Mouse (Mus musculus) lung, embryonic 15.5 days (tissue): ENCODE results near the gene Lcor. TPM values are rescaled to one million over a fixed set of nuclear protein-coding genes. Genes with fewer than 3 reads are reported as not detected.

Source experiments
- ATAC-seq: fragments of 200-750 bp; cut with Nextera tagmentation; 2 replicates; pipeline ENCODE4 v1.8.0; 2017; ENCODE audit warnings: moderate number of reproducible peaks, borderline replicate concordance; ENCODE audit not compliant: low FRiP score, low TSS enrichment; ENCODE audit errors: extremely low read depth
- H3K27ac ChIP-seq: fragments of 300-500 bp; sonication (generic); 2 replicates; pipeline ENCODE4 v1.5.1; 2015; ENCODE audit warnings: moderate library complexity, mild to moderate bottlenecking, inconsistent platforms
- H3K27me3 ChIP-seq: fragments of 300-500 bp; sonication (generic); 2 replicates; pipeline ENCODE4 v1.6.1; 2015; ENCODE audit warnings: inconsistent platforms
- H3K36me3 ChIP-seq: fragments of 300-500 bp; sonication (generic); 2 replicates; pipeline ENCODE4 v1.6.1; 2015; ENCODE audit warnings: inconsistent platforms
- H3K4me1 ChIP-seq: fragments of 300-500 bp; sonication (generic); 2 replicates; pipeline ENCODE4 v1.6.1; 2015; ENCODE audit warnings: inconsistent platforms
- H3K4me2 ChIP-seq: fragments of 300-500 bp; sonication (generic); 2 replicates; pipeline ENCODE4 v1.6.1; 2015; ENCODE audit warnings: inconsistent platforms, mild to moderate bottlenecking, moderate library complexity
- H3K4me3 ChIP-seq: fragments of 300-500 bp; sonication (generic); 2 replicates; pipeline ENCODE4 v1.5.1; 2015; ENCODE audit warnings: mild to moderate bottlenecking, inconsistent platforms
- H3K9ac ChIP-seq: fragments of 300-500 bp; sonication (generic); 2 replicates; pipeline ENCODE4 v1.6.1; 2015; ENCODE audit warnings: inconsistent platforms
- H3K9me3 ChIP-seq: fragments of 300-500 bp; sonication (generic); 2 replicates; pipeline ENCODE4 v1.6.1; 2016; ENCODE audit warnings: inconsistent platforms
- WGBS: fragments of 180-500 bp; shearing (Covaris S2); methylation state at CpG from one replicate; pipeline ENCODE4 v1.1.7; 2015; 5-methylcytosine and 5-hydroxymethylcytosine counted together
- polyA plus RNA-seq: library from polyadenylated mRNA; unstranded; fragments of >200 nt; fragmentation: Nextera tagmentation; extraction: Ambion mirVana; gene quantifications from 2 replicates; pipeline ENCODE4 v1.2.1, GENCODE M21; 2015

Gene Lcor
- polyA plus RNA-seq, 1 experiment from 2014 or later = 12.5 TPM

- Histone ChIP-seq H3K9me3 (no peaks in the 10 kb centered on the region), H3K4me1 (no peaks in the 10 kb centered on the region), H3K36me3 (no peaks in the 10 kb centered on the region), H3K9ac (no peak overlapping the region), H3K27me3 (no peaks in the 10 kb centered on the region), H3K4me3 (no peak overlapping the region), H3K4me2 (no peak overlapping the region), H3K27ac (no peak overlapping the region)
- 71% methylated on average over 2 of the region's 2 CpGs for WGBS
- ATAC-seq = no peak
Measured at GRCm38 (mm10) chr19:41447760-41448159, 34.7 kb upstream of the Lcor start.

DNA sequence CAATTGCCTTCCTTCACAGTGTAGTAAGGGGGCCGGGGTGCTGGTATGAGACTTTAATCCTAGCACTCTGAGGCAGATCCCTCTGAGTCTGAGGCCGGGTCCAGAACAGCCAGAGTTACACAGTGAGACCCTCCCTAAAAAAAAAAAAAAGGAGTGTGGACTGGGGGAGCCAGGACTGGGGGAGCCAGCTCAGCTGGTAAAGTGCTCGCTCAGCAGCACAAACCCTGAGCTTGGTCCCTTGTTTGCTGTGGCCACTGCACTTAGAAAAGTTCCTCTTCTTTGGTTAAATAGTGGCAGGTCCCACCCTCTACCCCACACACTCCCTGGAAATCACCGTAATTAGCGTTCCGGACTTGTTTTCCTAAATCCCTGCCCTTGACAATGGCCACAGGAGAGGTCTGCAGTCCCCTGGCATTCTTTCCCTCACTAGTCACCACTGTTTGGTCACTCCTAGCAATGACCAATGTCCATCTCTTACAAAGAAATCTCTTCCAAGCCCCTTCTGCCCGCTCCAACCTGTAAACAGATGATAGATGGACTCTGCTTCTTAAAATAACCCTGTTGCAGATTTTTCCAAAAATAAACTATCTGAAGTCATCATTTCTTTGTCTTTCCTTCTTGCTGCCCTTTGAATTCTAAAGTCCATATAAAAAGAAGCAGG, 32.9 kb upstream of the Lcor start:
- ATAC-seq = no peak
- no peaks in the 10 kb centered on the region for H3K4me1 ChIP-seq
- H3K27me3 ChIP-seq = no peaks in the 10 kb centered on the region
- no peak overlapping the region for H3K4me3 ChIP-seq
- H3K9me3 ChIP-seq = no peaks in the 10 kb centered on the region
- 58% methylated on average over 7 of the region's 7 CpGs for WGBS
- no peaks in the 10 kb centered on the region for H3K36me3 ChIP-seq
- no peak overlapping the region for H3K9ac ChIP-seq
- no peak overlapping the region for H3K4me2 ChIP-seq
- H3K27ac ChIP-seq = no peak overlapping the region

GRCm38 (mm10) chr19:41452166-41452565, 30.3 kb upstream of the Lcor start:
- WGBS = 13% methylated on average over 3 of the region's 3 CpGs

DNA sequence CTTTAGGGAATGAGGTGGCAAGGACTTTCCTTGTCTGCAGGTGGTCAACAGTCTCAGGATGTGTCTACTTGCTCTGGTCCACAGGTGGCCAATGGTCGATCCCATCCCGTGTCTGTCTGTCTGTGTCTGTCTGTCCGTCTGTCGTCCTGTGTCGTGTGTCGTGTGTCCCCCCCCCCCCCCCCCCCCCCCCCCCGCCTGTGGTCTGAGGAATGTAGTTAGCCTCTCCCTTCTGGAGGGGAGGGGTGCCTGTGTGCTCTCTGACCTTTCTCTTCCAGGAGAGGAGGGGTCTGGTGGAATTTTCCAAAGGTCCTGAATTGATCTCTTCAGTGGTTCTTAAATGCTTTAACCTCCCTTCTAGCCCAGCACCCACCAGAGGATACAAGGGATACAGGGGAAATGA, 27.8 kb upstream of the Lcor start:
- H3K27ac ChIP-seq = no peak overlapping the region
- no peak for ATAC-seq
- WGBS = 65% methylated on average over 6 of the region's 7 CpGs
- no peaks in the 10 kb centered on the region for H3K4me1 ChIP-seq
- H3K36me3 ChIP-seq = no peaks in the 10 kb centered on the region
- no peak overlapping the region for H3K9ac ChIP-seq
- H3K4me3 ChIP-seq = no peak overlapping the region
- no peak overlapping the region for H3K4me2 ChIP-seq
- H3K27me3 ChIP-seq = no peaks in the 10 kb centered on the region
- no peaks in the 10 kb centered on the region for H3K9me3 ChIP-seq

More at GRCm38 (mm10) chr19:41452166-41452565, 30.3 kb upstream of the Lcor start:
- Histone ChIP-seq H3K4me3 (no peak overlapping the region), H3K9me3 (no peaks in the 10 kb centered on the region), H3K4me1 (no peaks in the 10 kb centered on the region), H3K27me3 (no peaks in the 10 kb centered on the region), H3K36me3 (no peaks in the 10 kb centered on the region), H3K27ac (no peak overlapping the region), H3K4me2 (no peak overlapping the region), H3K9ac (no peak overlapping the region)
- no peak for ATAC-seq

- Histone ChIP-seq H3K36me3 (no peaks in the 10 kb centered on the region), H3K4me2 (no peak overlapping the region), H3K4me1 (no peaks in the 10 kb centered on the region), H3K9ac (no peak overlapping the region), H3K4me3 (no peak overlapping the region), H3K9me3 (no peaks in the 10 kb centered on the region), H3K27ac (no peak overlapping the region), H3K27me3 (no peaks in the 10 kb centered on the region)
- ATAC-seq = no peak
- WGBS = 49% methylated on average over 6 of the region's 6 CpGs
Measured at GRCm38 (mm10) chr19:41455091-41455626, 27.3 kb upstream of the Lcor start.

DNA sequence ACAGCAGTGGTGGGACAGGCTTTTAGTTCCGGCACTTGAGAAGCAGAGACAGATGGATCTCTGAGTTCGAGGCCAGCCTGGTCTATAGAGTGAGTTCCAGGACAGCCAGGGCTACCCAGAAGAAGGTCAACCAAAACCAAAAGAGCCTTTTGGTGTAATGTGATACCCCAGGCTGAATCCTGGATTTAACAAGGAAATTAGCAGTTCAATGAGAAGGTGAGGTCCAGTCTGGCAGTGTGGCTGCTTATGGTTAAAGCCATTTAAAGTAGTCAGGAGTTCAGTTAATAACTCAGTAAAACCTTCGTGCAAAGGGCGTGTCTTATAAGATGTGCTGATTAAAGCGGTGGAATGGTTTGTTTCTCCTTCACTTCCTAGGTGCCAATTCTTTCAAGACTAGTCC, 25.3 kb upstream of the Lcor start:
- H3K27ac ChIP-seq = no peak overlapping the region
- no peaks in the 10 kb centered on the region for H3K4me1 ChIP-seq
- H3K4me2 ChIP-seq = no peak overlapping the region
- H3K9me3 ChIP-seq = no peaks in the 10 kb centered on the region
- H3K27me3 ChIP-seq = no peaks in the 10 kb centered on the region
- no peaks in the 10 kb centered on the region for H3K36me3 ChIP-seq
- no peak overlapping the region for H3K9ac ChIP-seq
- 78% methylated on average over 5 of the region's 5 CpGs for WGBS
- no peak overlapping the region for H3K4me3 ChIP-seq
- ATAC-seq = no peak

- WGBS = 72% methylated on average over 9 of the region's 9 CpGs
Measured at GRCm38 (mm10) chr19:41462166-41462735, 20.2 kb upstream of the Lcor start.

DNA sequence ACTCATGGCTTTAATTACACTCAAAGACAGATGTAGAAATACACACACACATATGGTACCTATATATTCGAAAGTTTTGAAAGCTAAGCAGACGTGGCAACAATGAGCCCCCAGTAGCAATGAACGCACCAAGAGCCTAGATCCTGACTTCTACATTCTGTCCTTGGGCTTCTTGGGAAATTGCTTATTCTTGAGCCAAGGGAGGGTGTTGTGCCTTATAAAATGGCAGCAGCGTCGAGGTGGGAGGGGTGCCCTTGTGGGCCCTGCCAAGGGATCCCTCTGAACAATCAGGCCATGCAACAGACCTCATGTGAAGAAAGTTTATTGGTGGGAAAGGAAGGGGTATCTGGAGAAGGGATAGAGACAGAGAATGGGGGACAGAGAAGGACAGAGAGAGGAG, 18.6 kb upstream of the Lcor start:
- WGBS = 85% methylated on average over 5 of the region's 5 CpGs

More at GRCm38 (mm10) chr19:41462166-41462735, 20.2 kb upstream of the Lcor start:
- Histone ChIP-seq H3K27me3 (no peaks in the 10 kb centered on the region), H3K9me3 (no peaks in the 10 kb centered on the region), H3K4me3 (no peak overlapping the region), H3K9ac (no peak overlapping the region), H3K4me2 (no peak overlapping the region), H3K36me3 (no peaks in the 10 kb centered on the region), H3K4me1 (no peaks in the 10 kb centered on the region), H3K27ac (no peak overlapping the region)
- ATAC-seq = no peak

GRCm38 (mm10) chr19:41466475-41466874, 16.0 kb upstream of the Lcor start:
- Histone ChIP-seq H3K27me3 (no peaks in the 10 kb centered on the region), H3K4me2 (no peak overlapping the region), H3K4me1 (no peaks in the 10 kb centered on the region), H3K9me3 (no peaks in the 10 kb centered on the region), H3K9ac (no peak overlapping the region), H3K27ac (no peak overlapping the region), H3K4me3 (no peak overlapping the region), H3K36me3 (no peaks in the 10 kb centered on the region)
- 93% methylated on average over 3 of the region's 3 CpGs for WGBS
- ATAC-seq = no peak

More for the DNA sequence above, 18.6 kb upstream of the Lcor start:
- H3K27me3 ChIP-seq = no peaks in the 10 kb centered on the region
- no peaks in the 10 kb centered on the region for H3K9me3 ChIP-seq
- H3K9ac ChIP-seq = no peak overlapping the region
- H3K4me2 ChIP-seq = no peak overlapping the region
- H3K27ac ChIP-seq = no peak overlapping the region
- no peak overlapping the region for H3K4me3 ChIP-seq
- no peaks in the 10 kb centered on the region for H3K36me3 ChIP-seq
- H3K4me1 ChIP-seq = no peaks in the 10 kb centered on the region
- no peak for ATAC-seq

DNA sequence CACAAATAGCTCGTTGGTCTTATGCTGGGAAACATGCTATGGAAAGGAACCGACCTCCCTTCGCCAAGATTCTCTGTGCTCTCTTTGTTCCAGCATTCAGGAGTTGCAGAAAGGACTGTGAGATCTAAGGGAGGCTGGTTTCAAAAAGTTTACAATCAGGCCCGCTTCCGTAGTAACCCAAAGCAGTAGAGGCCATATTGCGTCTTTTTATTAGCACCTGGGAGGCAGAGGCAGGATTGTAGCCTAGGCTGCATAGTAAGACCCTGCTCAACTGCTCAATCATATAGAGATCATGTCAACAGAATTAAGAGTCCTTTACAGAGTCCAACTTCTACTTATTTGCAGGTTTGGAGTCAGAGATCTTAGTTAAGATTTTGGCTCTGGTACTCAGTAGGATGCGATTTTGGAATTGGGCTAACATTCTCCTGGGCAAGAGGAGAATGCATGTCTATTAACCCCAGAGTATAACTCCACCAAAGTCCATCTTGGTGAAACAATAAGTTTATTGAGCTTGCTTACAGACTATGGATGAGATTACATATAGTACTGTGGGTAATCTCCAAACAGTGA, 8.8 kb upstream of the Lcor start:
- 87% methylated on average over 7 of the region's 7 CpGs for WGBS
- Histone ChIP-seq H3K36me3 (no peaks in the 10 kb centered on the region), H3K9me3 (no peaks in the 10 kb centered on the region), H3K4me2 (no peak overlapping the region), H3K27ac (no peak overlapping the region), H3K4me1 (no peaks in the 10 kb centered on the region), H3K9ac (no peak overlapping the region), H3K4me3 (no peak overlapping the region), H3K27me3 (no peaks in the 10 kb centered on the region)
- ATAC-seq = no peak

DNA sequence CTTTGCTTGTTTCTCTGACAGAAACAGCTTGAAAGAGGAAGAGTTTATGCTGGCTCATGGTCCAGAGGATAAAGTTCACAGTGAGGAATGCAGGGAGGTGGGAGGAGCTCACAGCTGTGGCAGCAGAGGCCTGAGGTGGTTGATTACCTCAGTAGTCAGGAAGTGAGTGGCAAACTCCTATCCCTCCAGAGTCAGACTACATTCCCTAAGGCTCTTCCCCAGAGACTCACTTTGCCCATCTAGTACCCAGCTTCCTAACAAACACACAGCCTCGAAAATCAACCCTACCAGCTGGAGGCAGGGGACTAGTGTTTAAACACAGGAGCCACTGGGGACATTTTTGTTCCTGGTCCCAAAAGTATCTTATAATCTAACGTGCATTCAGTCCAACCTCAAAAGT, 7.5 kb upstream of the Lcor start:
- no peak overlapping the region for H3K9ac ChIP-seq
- no peaks in the 10 kb centered on the region for H3K36me3 ChIP-seq
- 54% methylated on average over 2 of the region's 2 CpGs for WGBS
- no peaks in the 10 kb centered on the region for H3K9me3 ChIP-seq
- ATAC-seq = no peak
- H3K27me3 ChIP-seq = no peaks in the 10 kb centered on the region
- no peak overlapping the region for H3K27ac ChIP-seq
- H3K4me1 ChIP-seq = no peaks in the 10 kb centered on the region
- no peak overlapping the region for H3K4me2 ChIP-seq
- H3K4me3 ChIP-seq = no peak overlapping the region

DNA sequence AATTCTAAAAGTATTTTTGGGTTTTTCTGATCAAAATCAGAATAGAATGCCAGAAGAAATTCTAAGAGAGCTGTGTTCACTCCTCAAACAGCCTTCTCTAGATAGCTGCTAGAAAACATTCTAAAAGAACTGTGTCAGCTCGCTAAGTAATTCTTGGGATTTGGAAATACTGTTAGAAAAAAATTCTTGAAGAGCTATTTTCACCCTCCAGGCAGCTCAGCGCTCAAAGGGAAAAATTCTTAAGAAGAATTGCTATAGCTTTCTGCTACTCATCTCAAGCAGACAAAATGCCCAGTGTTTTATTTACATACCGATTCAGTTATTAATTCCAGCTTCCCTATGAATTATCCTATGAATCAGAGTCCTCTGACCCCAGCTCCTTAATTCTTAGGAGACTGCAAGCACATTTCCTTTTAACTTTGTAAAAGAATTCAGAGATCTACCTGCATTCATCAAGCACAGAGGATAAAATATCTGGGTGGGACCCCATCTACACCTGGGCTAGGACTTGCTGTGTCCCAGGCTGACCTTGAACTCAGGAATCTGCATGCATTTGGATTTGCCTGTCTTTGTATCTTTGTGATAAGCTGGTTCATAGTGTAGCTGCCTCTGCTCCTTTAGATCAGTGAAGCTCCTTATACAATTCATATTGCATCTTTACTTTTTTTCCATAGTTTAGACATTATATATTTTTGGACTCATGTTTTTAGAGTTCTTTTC, 5.7 kb upstream of the Lcor start:
- ATAC-seq = no peak
- Histone ChIP-seq H3K4me3 (no peak overlapping the region), H3K27ac (no peak overlapping the region), H3K9me3 (no peaks in the 10 kb centered on the region), H3K36me3 (no peaks in the 10 kb centered on the region), H3K4me2 (no peak overlapping the region), H3K4me1 (peaks cover 5% of the 10 kb centered on the region; the same call in 1 of the 2 replicates), H3K27me3 (no peaks in the 10 kb centered on the region), H3K9ac (no peak overlapping the region)
- 73% methylated on average over 3 of the region's 3 CpGs for WGBS
